Mouse (Mus musculus): ENCODE results near the gene Rhog.

The Rhog gene

GRCm38 (mm10) chr7:102222336-102222735, 33.5 kb downstream of the Rhog start:
- no peak for DNase-seq (ENCODE audit: low spot score in 2 of 2)

DNA sequence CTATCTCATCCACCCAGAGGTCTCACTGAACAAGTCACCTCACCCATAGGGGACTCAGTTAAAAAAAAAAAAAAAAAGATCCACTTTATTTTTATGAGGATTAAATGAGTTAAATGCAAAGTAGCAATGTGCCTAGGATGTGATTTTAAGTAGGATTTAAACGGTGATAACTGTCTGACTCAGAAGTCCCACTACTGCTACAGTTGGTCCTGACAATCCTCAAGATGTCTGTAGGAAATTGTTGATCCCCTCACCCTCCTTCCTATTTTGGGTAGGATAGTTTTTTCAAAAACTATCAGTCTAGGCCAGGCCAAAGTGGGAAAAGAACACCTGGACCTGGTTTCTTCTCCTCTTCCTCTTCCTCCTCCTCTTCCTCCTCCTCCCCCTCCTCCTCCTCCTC, 34.0 kb downstream of the Rhog start:
- DNase-seq (ENCODE audit: low spot score in 2 of 2), result no peak

DNA sequence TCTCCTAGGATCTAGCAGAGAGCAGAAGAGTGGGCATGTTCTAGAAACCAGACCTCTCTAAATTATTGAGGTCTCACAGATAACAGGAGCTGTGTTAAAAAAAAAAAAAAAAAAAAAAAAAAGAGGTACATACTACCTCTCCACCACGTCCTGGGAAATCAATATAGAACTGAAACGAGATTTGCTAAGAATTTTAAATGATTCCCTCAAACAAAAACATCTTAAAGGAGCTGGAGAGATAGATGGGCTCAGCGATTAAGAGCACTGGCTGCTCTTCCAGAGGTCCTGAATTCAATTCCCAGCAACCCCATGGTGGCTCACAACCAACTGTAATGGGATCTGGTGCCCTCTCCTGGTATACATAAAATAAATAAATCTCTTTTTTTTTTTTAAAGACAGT, 44.8 kb downstream of the Rhog start:
- DNase-seq (ENCODE audit: low spot score in 2 of 2), result no peak

DNA sequence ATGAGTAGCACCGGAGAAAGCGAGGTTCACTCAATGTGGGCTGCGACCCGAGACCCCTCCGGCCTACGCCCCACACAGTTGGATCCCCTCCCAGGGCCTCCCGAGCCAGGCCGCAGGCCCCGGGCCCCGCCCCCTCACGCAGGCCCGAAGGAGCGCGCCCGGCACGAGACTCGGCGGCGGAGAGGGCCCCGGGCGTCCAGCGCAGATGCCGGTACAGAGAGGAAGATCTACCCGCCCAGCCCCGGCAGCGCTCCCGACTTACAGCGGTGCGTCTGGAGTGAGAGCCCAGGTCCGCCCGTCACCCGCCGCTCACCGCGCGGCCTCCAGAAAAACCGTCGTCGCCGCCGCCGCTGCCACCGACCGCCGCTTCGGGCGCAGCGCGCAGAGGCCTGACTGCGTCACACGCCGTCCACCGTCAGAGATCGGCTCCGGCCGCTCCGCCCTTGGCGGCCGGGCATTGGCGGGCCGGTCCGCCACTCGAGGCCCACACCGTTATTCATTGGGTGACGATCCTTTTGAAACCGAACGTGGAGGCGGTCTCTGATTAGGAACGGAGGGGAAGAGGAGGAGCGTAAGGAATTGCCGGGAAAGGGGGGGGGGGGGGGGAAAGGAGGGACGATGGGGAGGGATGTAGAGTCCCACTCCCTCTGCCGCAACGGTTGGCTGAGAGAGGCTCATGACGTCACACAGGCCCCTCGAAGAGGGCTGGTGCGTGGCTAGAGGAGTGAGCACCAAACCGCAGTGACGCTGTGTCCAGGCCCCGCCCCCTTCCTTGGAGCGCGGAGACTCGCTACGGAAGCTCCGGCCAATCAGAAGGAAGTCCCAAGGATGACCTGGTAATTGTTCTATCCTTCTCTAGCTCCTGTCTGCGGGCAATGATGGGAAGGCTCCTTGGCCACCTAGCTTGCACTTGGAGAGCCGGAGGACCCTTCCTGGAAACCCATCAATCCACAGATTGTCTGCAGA, 45.8 kb downstream of the Rhog start, which contains the start of the genes Nup98 and Pgap2:
TSS of gene Nup98 (minus strand) at position 421 of the 966 bp plus-strand sequence.
TSS of gene Pgap2 (plus strand) at position 453 of the 966 bp plus-strand sequence.
- DNase-seq (ENCODE audit: low spot score in 2 of 2), result peak; percentile 98 to 99

DNA sequence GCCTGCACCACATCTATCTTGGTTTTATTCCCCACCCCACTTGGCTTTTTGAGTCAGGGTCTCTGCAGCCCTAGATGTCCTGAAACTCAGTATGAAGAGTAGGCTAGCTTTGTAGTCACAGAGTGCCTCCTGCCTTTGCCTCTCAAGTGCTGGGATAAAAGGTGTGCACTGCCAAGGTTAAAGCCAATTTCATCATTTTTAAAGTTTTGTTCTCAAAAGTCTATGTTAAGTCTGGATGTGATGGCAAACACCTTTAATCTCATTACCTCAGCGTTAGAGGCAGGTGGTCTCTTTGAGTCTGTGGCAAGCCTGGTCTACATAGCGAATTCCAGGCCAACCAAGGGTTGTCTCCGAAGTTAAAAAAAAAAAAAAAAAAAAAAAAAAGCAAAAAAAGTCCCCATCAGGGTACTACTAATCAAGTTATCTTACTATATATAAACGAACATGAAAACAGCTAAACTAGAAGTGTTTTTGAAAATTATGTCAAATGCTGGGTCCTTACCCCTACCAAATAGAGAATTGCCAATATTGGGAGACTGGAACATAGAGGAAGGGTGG, 47.0 kb downstream of the Rhog start:
- no peak for DNase-seq (ENCODE audit: low spot score in 2 of 2)

DNA sequence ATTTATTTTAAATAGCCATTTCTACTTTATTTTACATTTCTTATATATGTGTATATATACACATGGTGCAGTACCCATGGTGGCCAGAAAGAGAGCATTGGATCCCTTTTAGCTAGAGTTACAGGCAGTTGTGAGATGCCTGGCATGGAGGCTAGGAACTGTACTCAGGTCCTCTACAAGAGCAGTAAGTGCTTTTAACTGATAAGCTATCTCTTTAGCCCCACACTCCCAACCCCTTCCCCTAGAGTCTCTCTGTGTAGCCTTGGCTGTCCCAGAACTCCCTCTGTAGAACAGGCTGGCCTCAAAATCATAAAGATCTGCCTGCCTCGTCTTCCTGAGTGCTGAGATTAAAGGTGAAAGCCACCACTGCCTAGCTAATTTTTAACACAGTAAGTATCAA, 50.2 kb downstream of the Rhog start:
- DNase-seq (ENCODE audit: low spot score in 2 of 2), result no peak

DNA sequence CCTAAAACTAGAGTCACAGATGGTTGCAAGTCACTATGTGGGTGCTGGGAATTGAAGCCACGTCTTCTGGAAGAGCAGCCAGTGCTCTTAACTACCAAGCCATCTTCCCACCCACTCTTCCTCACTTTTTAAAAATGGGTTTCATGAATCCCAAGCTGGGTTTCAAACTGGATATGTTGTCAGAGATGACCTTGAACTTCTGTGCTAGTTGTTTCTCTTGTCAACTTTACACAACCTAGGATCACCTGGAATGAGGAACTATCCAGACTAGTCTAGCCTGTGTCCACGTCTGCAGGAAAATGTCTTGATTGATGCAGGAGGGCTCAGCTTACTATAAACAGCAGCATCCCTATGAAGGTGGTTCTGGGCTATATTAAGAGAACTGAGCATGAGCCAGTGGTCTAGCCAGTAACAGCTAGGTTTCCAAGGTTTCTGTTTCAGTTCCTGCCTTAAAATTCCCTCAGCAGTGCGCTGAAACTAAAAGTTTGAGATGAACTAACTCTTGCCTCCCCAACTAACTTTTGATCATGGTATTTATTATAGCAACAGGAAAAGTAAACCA, 51.5 kb downstream of the Rhog start:
- no peak for DNase-seq (ENCODE audit: low spot score in 2 of 2)

- no peak for DNase-seq (ENCODE audit: low spot score in 2 of 2)
Measured at GRCm38 (mm10) chr7:102200996-102201785, 54.7 kb downstream of the Rhog start.

- DNase-seq (ENCODE audit: low spot score in 2 of 2), result no peak
Measured at GRCm38 (mm10) chr7:102200576-102200975, 55.3 kb downstream of the Rhog start.

DNA sequence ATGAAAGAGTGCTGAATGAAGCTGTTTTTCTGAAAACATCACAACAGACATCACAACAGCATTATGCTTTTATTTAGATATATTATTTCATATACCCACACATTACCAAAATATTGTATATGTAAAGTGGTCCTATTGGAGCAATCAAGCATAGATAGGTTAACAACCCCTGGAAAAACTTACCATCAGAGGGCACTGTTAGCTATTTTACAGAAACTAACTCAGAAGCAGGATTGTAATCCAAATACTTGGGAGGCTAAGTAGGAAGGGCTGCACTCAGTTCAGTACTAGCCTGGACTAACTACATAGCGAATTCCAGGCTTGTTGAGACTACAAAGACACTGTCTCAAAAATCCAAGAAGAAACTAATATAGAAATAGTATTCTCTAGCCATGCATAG, 63.5 kb downstream of the Rhog start:
- DNase-seq (ENCODE audit: low spot score in 2 of 2), result no peak

All from frontal cortex, postnatal 14 days (tissue).